Mouse (Mus musculus) small intestine, adult 2 months (tissue): ENCODE measurements around the gene Ppp1r3e.

Experiments used
- CTCF ChIP-seq: fragments of 200-500 bp; IDR thresholded peaks from 2 replicates; pipeline ENCODE4 v1.5.1; 2012; ENCODE audit warnings: low read depth, mild to moderate bottlenecking, control low read depth, inconsistent platforms, low read length, moderate library complexity, mixed read lengths; ENCODE audit not compliant: insufficient replicate concordance, insufficient read length; ENCODE audit errors: extremely low read depth
- POLR2A ChIP-seq: fragments of 200-500 bp; IDR thresholded peaks from 2 replicates; pipeline ENCODE4 v1.6.1; 2012; ENCODE audit warnings: low read depth, mild to moderate bottlenecking, control low read depth, inconsistent platforms, low read length, moderate library complexity

DNA sequence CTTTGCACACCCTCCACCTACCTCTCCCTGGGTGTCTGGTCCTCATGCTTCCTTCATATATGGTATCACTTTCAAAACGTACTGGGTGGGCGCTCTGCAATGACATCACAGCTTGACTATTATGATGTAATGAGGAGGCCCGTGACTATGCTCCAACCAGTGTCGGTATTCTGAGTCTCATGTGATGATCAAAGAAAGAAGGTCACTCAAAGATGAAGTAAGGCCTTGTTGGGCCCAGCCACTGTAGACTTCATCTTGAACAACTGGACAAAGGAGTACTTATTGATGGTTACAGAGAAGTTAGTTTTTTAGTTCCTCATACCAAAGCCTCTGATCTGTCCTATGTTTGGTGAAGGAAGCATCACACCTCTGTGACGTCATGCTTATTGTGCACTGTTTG is 6.5 kb downstream of the Ppp1r3e start, which contains the start of gene Homez:
- no peak for TF ChIP-seq POLR2A
- TF ChIP-seq CTCF: no peak
